Mouse (Mus musculus): Measurements from ENCODE around the gene Tbx6.

GRCm38 (mm10) chr7:126762471-126763008, 18.7 kb upstream of the Tbx6 start:
- TF ChIP-seq EP300 (IDR thresholded peaks at IDR 0.05; ENCODE audit: low read depth in 1 of 2, low read length in 2 of 2), result 0 out of 4 replicates have a peak, but pooled peaks of 1 of the 2 experiments have one; percentile 10
- no peak for TF ChIP-seq POLR2A (IDR thresholded peaks at IDR 0.05; ENCODE audit: control insufficient read depth in 1 of 2, insufficient read depth in 1 of 2, low read depth in 1 of 2, low read length in 2 of 2, poor library complexity in 1 of 2)
- no peak for TF ChIP-seq JUND (IDR thresholded peaks at IDR 0.05; ENCODE audit: low read depth, low read length)
- TF ChIP-seq CTCF (IDR thresholded peaks at IDR 0.05 in 2 of 3, conservative IDR thresholded peaks at IDR 0.05 in 1 of 3; ENCODE audit: control insufficient read depth in 1 of 3, insufficient read depth in 1 of 3, low read depth in 2 of 3, low read length in 3 of 3, poor library complexity in 1 of 3, severe bottlenecking in 1 of 3), result no peak
- no peak for TF ChIP-seq GATA1 (IDR thresholded peaks at IDR 0.05; ENCODE audit: low read depth, low read length)
- no peak for TF ChIP-seq HCFC1 (IDR thresholded peaks at IDR 0.05; ENCODE audit: low read depth, low read length)
- no peak for TF ChIP-seq BHLHE40 (IDR thresholded peaks at IDR 0.05; ENCODE audit: borderline replicate concordance, low read depth, low read length)
- TF ChIP-seq MEF2A (IDR thresholded peaks at IDR 0.05; ENCODE audit: extremely low read depth, insufficient replicate concordance, low read depth, low read length, poor library complexity, severe bottlenecking), result no peak
